Mouse (Mus musculus) bone marrow macrophage, adult 2 months (primary cell): ENCODE measurements around the gene Tff1.

Experiments used
- CTCF ChIP-seq: IDR thresholded peaks from 2 replicates; pipeline ENCODE4 v1.5.1; 2012; ENCODE audit warnings: low read depth, mild to moderate bottlenecking, low read length, moderate library complexity
- POLR2A ChIP-seq: IDR thresholded peaks from 2 replicates; pipeline ENCODE4 v1.6.1; 2012; ENCODE audit warnings: mild to moderate bottlenecking, low read depth, low read length, borderline replicate concordance

- no peak for TF ChIP-seq CTCF
- TF ChIP-seq POLR2A, result no peak
Observed at GRCm38 (mm10) chr17:31181490-31181889, 16.4 kb upstream of the Tff1 start.
